Mouse (Mus musculus) hindbrain, embryonic 11.5 days (tissue): ENCODE measurements at regions not wholly inside any gene's neighbourhood (a gene's known extent, or its start where the extent isn't known, plus 50 kb on each side); places are given as distances from the start of the nearest gene placed in this dataset.

Source experiments
- ATAC-seq: fragments of 200-750 bp; cut with Nextera tagmentation; 2 replicates; pipeline ENCODE4 v1.8.0; 2017; ENCODE audit warnings: mild to moderate bottlenecking, moderate TSS enrichment, moderate library complexity; ENCODE audit not compliant: low FRiP score
- DNase-seq: peaks from one replicate; pipeline ENCODE4 v3.0.0-alpha.2; 2015; ENCODE audit warnings: low spot score
- H3K27ac ChIP-seq: fragments of 300-500 bp; sonication (generic); 2 replicates; pipeline ENCODE4 v1.5.1; 2014; ENCODE audit warnings: mild to moderate bottlenecking, low read depth, low read length
- H3K27me3 ChIP-seq: fragments of 300-500 bp; sonication (generic); 2 replicates; pipeline ENCODE4 v1.6.1; 2014; ENCODE audit warnings: mild to moderate bottlenecking, low read length, moderate library complexity, mixed read lengths; ENCODE audit not compliant: control insufficient read depth, insufficient read depth
- H3K36me3 ChIP-seq: fragments of 300-500 bp; sonication (generic); 2 replicates; pipeline ENCODE4 v1.6.1; 2014; ENCODE audit warnings: mild to moderate bottlenecking, low read length, moderate library complexity, mixed read lengths; ENCODE audit not compliant: control insufficient read depth, insufficient read depth
- H3K4me1 ChIP-seq: fragments of 300-500 bp; sonication (generic); replicated peaks from 2 replicates; pipeline ENCODE4 v1.6.1; 2014; ENCODE audit warnings: low read length, mixed read lengths; ENCODE audit not compliant: control insufficient read depth, insufficient read depth
- H3K4me2 ChIP-seq: fragments of 300-500 bp; sonication (generic); replicated peaks from 2 replicates; pipeline ENCODE4 v1.6.1; 2014; ENCODE audit warnings: mild to moderate bottlenecking, low read depth, low read length
- H3K4me3 ChIP-seq: fragments of 300-500 bp; sonication (generic); 2 replicates; pipeline ENCODE4 v1.5.1; 2014; ENCODE audit warnings: low read depth, low read length
- H3K9ac ChIP-seq: fragments of 300-500 bp; sonication (generic); 2 replicates; pipeline ENCODE4 v1.6.1; 2014; ENCODE audit warnings: low read depth, low read length
- H3K9me3 ChIP-seq: fragments of 300-500 bp; sonication (generic); 2 replicates; pipeline ENCODE4 v1.6.1; 2016; ENCODE audit warnings: low read length; ENCODE audit not compliant: control insufficient read depth
- WGBS: fragments of 180-500 bp; shearing (Covaris S2); extraction: QIAGEN DNeasy Blood & Tissue Kit; methylation state at CpG from one replicate; pipeline ENCODE4 v1.1.7; 2014; 5-methylcytosine and 5-hydroxymethylcytosine counted together

DNA sequence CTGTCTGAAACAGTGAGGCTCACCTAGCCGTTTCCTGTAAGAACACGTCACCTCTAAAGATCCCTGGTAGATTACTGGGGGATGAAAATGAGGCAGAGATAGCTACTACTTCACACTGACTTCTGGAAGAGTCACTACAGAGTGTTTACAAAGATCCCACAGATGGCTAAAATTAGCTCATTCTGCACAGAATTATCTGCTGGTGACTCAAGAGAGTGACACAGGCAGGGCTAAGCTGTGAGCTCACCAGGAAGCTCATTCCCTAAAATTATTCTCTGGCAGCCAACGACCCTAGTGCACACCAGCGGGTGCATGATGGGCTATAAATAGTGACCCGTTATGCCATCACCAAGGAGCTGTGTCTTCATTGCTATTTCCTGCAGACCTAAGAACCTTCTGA is 53.2 kb upstream of the Ddah1 start:
- 84% methylated on average over 5 of the region's 5 CpGs for WGBS
- Histone ChIP-seq H3K27me3 (no peaks in the 10 kb centered on the region), H3K9ac (no peak overlapping the region), H3K4me2 (no peak overlapping the region), H3K36me3 (no peaks in the 10 kb centered on the region), H3K9me3 (no peaks in the 10 kb centered on the region), H3K27ac (no peak overlapping the region), H3K4me1 (0 out of 2 replicates have a peak, but pooled peaks cover 3% of the 10 kb centered on the region), H3K4me3 (no peak overlapping the region)
- ATAC-seq, result no peak
- no peak for DNase-seq

DNA sequence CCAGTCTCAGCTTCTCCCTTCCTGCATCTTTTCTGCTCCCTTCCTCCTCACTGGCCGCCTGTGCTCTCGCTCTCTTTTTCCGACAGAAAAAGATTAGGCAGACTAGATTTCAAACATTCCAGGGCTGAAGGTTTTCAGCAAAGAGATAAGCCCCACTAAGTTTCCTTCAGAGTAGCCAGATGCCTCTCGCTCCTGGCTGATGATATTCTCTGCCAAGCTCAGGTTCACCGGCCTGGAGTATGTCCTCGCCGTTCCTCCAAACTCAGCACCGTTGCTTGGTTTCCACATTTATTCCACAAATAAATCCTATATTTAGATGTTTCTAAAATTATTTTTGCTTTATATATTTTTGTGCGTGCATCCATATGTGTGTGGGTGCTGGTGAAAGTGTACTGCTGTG is 54.3 kb upstream of the Ccn1 start:
- Histone ChIP-seq H3K36me3 (no peaks in the 10 kb centered on the region), H3K4me1 (0 out of 2 replicates have a peak, but pooled peaks cover 3% of the 10 kb centered on the region), H3K4me2 (no peak overlapping the region), H3K27ac (0 out of 2 replicates have a peak overlapping the region, but pooled peaks have one; percentile 30), H3K9me3 (no peaks in the 10 kb centered on the region), H3K9ac (no peak overlapping the region), H3K4me3 (no peak overlapping the region), H3K27me3 (no peaks in the 10 kb centered on the region)
- DNase-seq, result no peak
- no peak for ATAC-seq
- WGBS, result 71% methylated on average over 9 of the region's 9 CpGs

DNA sequence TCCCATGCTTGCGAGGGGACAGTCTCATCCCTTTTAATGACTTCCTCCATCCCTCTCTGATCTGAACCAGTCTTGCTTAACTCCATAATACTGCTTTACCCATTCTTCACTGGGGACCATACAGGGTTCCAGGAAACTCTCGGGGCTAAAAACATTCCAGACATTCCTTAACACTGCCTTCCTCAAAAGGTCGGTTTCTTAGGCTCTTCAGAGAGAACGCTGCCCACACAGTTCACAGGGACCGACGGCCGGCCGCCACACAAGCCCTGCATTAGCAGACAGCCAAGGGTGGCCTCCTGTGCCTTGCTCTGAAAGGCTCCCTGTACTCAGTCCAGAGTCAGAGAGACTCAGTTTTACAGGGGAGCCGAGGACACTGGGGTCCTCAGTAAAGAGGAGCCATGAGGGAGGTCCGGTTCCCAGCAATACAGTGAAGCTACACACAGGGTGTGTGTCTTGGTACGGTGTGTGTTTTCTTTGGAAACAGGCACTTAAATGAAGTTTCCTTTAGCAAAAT is 53.7 kb upstream of the Ccn1 start:
- WGBS, result 8% methylated on average over 11 of the region's 11 CpGs
- H3K36me3 ChIP-seq, result no peaks in the 10 kb centered on the region
- no peak overlapping the region for H3K4me2 ChIP-seq
- DNase-seq (peak; percentile 42), ATAC-seq (no peak)
- no peak overlapping the region for H3K4me3 ChIP-seq
- 0 out of 2 replicates have a peak overlapping the region, but pooled peaks have one; percentile 11 for H3K9ac ChIP-seq
- no peaks in the 10 kb centered on the region for H3K27me3 ChIP-seq
- H3K27ac ChIP-seq, result peak overlapping the region; percentile 30
- 0 out of 2 replicates have a peak, but pooled peaks cover 3% of the 10 kb centered on the region for H3K4me1 ChIP-seq
- H3K9me3 ChIP-seq, result no peaks in the 10 kb centered on the region

GRCm38 (mm10) chr3:145702739-145703138 is 53.0 kb upstream of the Ccn1 start:
- H3K9me3 ChIP-seq, result no peaks in the 10 kb centered on the region
- DNase-seq (no peak), ATAC-seq (no peak)
- H3K9ac ChIP-seq, result no peak overlapping the region
- no peak overlapping the region for H3K4me2 ChIP-seq
- no peak overlapping the region for H3K27ac ChIP-seq
- no peak overlapping the region for H3K4me3 ChIP-seq
- H3K27me3 ChIP-seq, result no peaks in the 10 kb centered on the region
- WGBS, result 67% methylated on average over 5 of the region's 5 CpGs
- H3K36me3 ChIP-seq, result no peaks in the 10 kb centered on the region
- H3K4me1 ChIP-seq, result 0 out of 2 replicates have a peak, but pooled peaks cover 3% of the 10 kb centered on the region

DNA sequence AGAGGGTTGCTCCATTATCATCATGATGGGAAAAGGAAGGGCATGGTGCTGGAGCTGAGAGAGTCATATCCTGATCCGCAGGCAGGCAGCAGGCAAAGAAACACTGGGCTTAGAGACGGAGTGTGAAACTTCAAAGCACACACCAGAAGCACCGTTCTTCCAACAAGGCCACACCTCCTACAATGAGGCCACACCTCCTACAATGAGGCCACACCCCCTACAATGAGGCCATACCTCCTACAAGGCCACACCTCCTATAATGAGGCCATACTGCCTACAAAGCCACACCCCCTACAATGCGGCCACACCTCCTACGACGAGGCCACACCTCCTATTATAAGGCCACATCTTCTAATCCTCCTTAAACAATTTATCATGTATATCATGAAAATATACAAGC is 52.2 kb upstream of the Ccn1 start:
- H3K27ac ChIP-seq, result no peak overlapping the region
- no peaks in the 10 kb centered on the region for H3K27me3 ChIP-seq
- H3K4me2 ChIP-seq, result no peak overlapping the region
- H3K4me1 ChIP-seq, result 0 out of 2 replicates have a peak, but pooled peaks cover 3% of the 10 kb centered on the region
- 86% methylated on average over 6 of the region's 6 CpGs for WGBS
- DNase-seq (no peak), ATAC-seq (0 out of 2 replicates have a peak, but pooled peaks have one; percentile 40)
- H3K36me3 ChIP-seq, result no peaks in the 10 kb centered on the region
- no peaks in the 10 kb centered on the region for H3K9me3 ChIP-seq
- no peak overlapping the region for H3K4me3 ChIP-seq
- no peak overlapping the region for H3K9ac ChIP-seq
